Mouse (Mus musculus) cerebellum, adult 18-20 months (tissue): Measurements from ENCODE around the gene Mnat1.
"Not testable (repeated sequence)": the region's sequence is repeated elsewhere in the genome, so short reads cannot be mapped to it uniquely, and the experiment has no call there.

Experiments
- DNase-seq, 2 experiments: peaks; one replicate each; pipeline ENCODE4 v3.0.0; 2021

Mnat1 gene

DNA sequence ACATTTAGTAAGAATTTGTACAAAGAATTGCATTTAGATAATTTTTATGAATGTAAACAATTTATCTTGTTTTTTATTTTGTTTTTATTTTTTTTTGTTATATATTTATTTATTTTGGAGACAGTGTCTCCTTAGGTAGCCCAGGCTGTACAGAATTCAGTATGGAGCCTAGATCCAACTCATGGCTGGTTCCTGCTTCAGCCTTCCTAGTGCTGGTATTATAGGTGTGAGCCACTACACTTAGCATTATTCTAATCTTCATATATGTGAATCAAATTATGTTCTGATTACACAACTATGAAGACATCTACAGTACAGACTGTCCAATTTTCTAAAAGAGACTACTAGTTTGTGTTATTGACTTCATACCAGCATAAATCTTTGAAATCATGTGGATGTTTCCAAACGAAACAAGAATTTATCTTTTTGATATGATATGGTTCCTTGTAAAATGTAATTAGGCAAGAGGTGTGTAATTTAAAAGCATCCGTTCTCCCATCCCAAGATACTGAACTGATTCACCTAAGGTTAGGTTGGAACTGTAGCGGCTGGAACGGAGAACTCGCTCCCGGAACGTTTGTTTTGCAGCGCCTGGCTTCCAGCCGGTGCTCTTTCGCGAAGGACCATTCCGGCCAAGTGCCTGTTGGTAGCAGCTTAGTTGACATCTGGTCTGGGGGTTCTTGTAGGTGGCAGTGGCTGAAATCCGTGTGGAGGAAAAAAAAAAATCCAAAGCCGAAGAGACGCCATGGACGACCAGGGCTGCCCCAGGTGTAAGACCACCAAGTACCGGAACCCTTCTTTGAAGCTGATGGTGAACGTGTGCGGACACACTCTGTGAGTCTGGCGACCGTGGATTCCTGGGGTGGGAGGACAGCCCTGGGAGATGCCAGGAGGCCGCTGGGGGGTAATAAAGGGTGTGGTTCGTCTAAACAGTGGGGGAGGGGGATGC lies at the start of gene Mnat1:
TSS of gene Mnat1 (plus strand) at position 625 of the 949 bp plus-strand sequence.
- DNase-seq = peak; percentile 77 to 90

DNA sequence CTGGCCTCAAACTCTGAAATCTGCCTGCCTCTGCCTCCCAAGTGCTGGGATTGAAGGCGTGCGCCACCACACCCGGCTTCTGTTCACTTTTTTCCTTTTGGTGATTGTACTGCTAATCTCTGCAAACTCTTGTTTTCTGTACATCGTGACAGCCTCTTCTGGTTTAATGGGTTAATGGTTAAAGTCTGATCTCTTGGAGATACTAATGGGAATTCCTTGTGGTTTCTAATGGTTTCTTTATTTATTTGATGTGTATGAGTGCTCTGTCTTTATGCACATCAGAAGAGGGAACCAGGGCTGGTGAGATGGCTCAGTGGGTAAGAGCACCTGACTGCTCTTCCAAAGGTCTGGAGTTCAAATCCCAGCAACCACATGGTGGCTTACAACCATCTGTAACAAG lies 41.7 kb upstream of the Mnat1 start:
- not testable (repeated sequence) for DNase-seq

DNA sequence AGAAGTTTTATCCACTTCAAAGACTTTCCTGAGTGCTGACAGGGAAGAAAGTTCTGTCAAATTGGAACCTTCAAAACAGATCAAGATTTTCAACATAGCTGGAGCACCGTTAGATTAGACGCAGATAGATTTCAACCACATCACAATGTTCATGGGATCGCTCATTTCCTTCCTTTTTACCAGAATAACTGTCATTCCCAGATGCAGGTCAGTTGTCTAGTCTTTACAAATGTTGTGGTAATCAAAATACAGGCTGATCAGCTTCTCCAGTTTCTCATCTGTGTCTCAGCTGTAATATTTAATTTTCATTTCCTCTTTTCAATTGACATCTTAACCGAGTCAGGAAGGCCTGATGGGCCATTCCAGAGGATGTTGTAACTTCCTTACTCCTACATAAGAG lies 39.7 kb upstream of the Mnat1 start:
- DNase-seq = no peak

DNA sequence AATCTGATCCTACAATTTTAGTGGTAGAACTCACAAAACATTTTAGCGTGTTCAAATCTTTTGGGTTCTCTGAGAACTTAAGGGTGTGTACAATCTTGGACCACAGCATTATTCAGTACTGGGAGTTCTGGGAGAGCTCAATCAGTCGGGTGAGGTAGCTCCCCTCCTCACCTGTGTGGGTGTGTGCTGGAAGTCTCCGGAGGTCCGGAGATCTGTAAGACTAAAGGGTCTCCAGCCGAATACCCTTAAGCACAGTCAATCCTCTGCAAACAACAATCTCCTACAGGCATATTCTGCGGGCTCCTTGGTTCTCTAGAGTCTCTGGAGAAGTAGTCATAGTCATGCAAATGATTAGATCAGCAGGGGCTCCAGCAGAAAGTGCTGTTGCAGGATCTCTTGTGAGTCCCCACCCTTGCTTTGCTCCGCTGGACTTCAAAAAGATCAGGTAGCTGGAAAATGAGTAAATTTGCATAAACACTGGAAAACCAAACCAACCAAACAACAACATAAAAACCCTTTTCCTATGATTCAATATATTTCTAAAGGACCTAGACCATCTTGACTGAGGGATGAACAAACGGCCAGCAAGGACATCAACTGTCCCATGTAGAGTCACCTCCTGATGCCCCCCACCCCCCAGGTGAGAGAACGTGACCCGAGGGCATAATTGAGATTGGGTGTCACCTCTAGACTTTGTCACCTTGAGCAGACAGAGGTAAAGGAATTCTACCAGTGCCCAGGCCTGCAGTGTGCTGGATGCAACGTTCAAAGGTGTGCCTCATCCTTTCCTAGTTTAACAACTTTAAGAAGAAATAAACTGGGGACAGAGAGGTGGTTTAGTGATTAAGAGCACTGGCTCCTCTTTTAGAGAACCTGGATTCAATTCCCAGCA lies 37.5 kb upstream of the Mnat1 start:
- DNase-seq = no peak

DNA sequence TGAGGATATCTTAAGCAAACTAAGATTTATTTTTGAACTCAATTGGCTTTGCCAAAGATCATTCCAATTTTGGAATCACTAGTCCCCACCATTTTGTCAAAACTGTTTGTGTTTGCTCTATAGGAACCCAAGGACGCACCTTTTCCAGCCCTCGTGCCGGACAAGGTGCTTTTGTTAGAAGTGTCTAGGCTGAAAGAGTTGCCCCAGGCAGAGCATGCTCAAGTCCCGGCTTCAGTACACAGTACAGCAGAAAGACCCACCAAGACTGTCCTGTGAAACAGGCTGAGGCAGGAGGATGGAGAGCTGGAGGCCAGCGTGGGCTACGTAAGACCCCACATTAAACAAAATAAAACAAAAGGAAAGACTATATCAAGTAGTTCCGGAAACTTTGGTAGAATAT lies 36.4 kb upstream of the Mnat1 start:
- no peak for DNase-seq

DNA sequence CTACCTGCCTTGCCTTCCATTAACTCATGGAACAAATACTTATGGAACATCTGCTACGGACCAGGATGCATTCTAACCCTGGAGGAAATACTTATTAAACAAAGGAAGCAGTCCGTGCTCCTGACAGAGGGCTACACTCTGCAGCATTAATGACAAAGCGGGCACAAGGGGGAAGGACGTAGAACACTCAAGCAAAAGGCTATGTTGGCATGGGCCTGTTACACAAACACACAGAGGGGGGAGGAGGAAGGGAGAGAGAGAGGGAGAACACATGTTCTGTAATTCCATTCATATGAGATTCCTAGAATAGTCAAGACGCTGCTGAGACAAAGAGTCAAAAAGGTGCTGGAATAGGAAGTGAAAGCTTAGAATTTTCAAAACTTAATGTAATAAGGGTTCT lies 35.0 kb upstream of the Mnat1 start:
- DNase-seq = no peak

DNA sequence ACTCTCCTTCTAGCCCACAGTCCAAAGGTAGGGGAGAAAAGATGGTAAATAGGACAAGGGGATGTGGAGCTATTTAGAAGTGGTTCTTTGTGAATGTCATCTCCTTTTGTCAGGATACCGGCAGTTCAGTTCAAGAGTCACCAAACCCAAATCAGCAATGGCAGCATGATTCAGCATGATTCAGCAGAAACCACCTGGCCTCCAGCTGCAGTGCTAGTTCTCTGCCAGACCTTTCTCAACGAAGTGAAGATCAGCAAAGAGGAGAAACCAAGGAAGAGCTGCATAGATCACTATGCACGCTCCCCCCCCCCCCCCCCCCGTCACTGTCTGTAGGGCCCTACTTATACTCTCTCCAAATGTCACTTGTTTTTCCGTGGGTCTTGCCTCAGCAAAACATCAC lies 34.6 kb upstream of the Mnat1 start:
- no peak for DNase-seq

DNA sequence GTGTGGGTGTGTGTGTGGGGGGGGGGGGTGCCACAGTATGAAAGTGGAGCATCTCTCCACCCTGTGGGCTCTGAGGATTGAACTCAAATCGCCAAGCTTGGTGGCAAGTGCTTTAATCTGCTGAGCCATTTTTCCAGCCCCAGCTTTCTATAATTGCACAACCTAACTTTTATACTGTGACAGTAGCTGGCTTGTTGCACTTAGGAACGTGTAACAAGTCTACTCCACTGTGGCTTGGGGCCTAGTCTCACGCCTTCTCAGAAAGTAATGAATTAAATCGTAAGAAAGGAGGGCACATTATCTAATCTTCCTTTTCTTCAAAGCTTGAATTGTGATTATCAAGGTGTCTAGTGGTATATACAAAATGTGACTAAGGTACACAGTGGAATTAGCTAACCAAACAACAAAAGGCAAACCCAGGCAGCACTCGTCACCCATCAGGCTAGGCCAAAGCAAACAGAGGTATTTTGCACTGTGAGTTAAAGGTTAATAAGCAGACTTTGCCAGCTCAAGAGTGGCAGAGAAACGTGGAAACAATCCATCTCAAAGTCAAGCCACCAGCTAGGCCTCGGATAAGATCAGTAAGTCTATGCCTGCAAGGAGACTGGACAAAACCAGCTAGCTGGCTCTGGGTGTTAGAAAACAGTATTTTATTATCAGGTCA lies 32.7 kb upstream of the Mnat1 start:
- DNase-seq = no peak

DNA sequence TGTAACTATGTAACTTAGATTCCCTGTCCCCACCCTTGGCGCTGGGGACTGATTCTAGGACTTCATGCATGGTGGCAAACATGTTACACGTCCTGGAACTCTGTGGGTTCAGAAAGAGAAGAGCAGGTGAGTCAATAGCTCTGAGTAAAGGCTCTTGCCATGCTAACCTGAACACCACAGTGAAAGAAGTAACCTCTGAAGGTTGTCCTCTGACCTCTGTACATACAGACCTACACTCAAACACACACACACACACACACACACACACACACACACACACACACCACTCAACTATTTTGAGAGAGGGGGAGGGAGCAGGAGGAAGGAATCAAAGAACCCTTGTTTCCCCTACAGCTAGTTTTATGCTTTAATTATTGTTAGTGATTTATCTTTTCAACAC lies 29.3 kb upstream of the Mnat1 start:
- no peak for DNase-seq

DNA sequence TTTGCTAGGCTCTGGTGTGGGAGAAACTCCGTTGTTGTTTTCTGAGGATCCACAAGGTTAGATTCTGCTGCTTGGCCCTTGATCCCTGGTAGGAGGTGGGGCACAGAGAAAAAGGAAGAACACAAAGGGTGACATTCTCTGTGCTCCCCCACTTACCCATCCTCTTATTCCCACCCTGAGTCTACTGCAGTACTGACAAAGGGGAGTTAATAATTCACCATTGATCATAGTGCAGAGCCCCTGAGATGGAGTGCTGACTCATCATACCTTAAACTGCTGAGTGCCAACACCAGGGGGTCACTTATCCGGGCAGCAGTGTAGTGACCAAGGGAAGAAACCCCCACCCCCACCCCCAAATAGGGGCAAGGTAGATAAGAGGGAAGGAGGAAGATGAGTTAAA lies 28.9 kb upstream of the Mnat1 start:
- no peak for DNase-seq

DNA sequence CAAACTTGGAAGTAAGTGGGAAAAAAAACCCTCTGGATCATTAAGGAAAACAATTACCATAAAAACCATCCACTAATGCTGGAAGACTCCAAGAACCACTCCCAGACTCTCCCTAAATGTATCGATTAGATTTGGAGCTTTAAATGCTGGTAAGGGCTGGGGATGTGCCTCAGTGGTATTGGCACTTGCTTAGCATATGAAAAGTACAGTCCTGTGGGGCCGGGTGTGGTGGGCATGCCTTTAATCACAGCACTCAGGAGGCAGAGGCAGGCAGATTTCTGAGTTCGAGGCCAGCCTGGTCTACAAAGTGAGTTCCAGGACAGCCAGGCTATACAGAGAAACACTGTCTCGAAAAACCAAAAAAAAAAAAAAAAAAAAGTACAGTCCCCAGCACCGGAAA lies 27.3 kb upstream of the Mnat1 start:
- DNase-seq = not testable (repeated sequence)

DNA sequence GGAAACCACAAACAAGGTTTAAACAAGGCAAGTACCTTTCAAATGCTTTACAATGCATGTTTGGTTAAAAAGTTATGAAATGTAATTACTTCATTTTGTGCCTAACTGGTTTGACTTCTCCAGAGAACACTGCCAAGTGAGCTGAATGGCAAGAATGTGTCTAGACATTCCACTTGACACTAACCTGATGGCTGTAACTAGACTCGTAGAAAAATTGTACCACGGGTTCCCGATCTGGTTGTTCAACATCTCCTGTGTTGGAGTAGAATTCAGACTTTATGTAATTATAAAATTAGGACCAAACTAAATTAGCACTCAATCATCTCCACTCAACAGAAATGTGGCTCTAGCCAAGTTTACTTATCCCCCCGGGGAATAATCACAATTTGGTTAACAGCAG lies 24.9 kb upstream of the Mnat1 start:
- DNase-seq = no peak

DNA sequence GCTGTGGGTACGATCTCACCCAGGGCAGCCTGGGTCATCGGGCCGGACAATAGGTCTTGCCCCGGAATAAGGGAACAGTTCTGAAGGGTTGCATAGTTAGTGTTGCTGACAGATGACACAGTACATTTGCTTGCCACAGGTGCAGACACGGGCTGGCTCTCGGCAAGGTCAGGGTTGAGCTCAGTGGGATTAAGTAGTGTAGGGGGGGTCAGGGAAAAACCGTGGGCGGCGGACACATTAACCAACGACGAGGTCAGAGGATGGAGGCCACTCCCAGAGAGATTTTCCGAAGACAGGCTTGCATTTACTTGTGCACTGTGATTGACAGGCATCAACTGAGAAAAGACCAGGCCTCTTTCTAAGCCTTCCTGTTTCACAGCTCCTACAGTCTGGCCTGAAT lies 19.8 kb upstream of the Mnat1 start:
- no peak for DNase-seq

DNA sequence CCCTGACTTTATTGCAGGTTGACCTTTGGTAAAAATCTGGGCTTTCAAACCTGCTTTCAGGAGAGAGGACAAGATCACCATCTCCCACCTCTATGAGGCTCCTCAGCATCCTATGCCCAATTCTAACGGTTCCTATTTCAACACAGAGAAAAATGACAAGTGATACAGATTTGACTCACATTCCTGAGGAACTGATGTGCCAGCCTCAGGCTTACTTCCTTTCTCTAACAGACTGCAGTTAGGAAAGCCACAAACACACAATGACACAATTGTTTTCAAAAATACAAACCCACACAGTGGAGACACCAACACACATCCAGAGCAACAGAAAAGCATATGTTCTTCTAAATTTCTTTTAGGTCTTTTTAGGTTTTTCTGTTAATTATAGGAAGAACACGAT lies 15.7 kb upstream of the Mnat1 start:
- DNase-seq = no peak

DNA sequence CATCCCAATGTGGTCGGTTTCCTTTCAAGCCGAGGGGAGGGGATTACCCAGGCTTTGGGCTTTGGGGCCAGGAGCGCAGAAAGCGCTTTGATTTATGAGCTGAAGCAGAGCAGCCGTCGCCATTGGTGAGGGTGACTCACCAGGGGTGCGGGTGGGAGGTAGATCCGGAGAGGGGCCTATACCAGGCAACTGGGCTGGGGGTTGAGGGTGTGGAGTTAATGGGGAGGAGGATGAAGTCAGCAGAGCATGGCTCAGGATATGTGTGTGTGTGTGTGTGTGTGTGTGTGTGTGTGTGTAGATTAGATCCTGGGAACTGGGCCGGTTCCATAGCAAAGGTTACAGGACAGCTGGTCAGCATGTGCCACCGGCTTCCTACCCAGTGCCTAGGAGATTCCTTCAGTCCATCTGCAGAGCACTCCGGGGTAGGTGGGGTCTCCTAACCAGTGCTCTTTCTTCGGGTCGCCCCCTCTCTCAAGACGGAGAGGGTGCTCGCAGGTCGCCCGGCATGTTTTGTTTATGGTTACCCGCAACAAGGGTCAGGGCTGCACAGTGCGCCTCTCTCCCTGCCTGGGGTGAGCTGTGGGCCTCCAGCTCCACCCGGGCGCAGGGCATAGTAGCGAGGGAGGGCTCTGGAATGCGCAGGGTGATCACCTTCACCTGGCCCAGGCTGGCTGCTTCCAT lies 12.9 kb upstream of the Mnat1 start:
- peak; percentile 16 to 20 for DNase-seq

DNA sequence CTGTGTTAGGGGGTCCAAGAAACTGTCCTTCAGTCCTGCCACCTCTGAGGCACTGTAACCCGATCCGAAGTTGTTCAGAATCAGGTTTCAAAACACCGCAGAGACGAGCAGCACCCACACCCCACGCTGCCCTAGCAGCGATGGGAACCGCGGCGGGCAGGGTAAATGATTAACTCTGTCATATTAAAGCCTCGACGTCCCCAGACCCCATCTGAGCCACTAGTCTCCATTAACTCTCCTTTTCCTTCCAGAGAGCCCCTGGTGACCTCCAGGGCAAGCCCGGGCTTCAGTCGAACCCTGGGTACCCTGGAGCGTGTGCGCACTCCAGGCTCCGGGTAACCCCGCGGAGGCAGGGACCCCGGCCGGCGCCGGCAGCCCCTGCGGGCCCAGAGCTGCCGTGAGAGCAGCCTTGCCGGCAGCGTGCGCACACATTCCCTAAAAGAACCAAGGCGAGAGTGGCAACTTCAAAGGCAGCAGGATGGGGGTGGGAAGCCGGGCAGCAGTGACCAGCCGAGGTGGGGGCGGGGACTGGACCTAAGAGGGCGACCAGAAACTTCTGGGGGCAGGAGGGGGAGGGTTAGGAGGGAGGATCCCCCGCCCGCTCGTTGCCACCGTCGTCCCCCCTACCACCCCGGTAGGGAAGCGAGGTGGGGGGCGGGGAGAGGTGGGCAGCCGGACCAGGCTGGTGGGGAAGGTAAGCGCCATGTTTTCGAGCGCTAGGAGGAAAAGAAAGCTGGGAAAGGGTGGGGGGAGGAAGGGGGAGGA lies 11.8 kb upstream of the Mnat1 start:
- peak; percentile 32 to 36 for DNase-seq

DNA sequence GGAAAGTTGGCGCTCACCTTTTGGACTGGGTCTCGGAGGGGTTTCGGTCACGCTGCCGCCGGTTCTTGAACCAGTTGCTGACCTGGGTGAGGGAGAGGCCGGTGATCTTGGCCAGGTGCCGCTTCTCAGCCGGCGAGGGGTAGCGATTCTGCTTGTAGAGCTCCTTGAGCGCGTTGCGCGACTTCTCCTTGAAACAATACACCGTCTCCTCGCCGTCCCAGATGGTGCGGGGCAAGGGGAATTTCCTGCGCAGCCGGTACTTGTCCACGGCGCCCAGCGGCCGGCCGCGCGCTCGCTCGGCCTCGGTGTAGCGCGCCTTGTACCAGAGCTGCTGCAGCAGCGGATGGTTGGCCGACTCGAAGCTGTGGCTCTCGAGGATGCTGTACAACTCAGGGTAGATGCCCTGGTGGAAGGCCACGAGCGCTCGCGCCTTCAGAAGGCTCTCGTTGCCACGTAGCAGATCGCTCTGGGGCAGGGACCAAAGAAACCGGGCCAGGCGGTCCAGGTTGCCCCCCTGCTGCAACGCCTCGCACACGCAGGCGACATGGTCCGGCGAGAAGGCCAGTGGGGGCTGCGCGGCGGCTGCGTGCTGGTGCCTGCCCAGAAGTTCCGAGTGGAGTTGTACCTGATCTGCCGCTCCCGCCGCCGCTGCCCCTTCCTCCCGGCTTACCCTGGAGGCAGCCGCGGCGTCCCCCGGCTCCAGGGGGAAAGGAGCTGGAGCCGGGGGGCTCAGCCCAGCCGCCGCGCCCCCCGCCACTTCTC lies 11.0 kb upstream of the Mnat1 start:
- peak; percentile 57 to 63 for DNase-seq

DNA sequence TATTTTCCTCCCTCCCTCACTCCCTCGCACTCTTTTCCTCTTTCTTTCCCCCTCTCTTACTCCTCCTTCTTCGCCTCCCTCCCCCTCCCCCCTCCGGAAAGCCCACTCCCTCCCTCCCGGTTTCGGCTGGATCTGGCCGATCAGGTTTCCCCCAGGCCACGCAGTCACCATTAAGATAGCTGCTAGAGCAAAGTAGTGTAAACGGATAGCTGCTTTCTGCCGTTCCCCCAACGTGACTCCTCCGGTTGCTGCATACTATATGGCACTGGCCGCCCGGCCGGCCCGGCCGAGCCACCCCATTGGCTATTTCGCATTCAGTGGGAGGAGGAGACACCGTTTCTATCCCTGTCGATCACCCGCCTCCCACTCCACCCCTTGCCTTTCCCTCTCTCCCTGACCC lies 10.3 kb upstream of the Mnat1 start, which contains the start of gene Six4:
TSS of gene Six4 (minus strand) at position 261 of the 400 bp plus-strand sequence.
- DNase-seq = peak; percentile 82 to 89

DNA sequence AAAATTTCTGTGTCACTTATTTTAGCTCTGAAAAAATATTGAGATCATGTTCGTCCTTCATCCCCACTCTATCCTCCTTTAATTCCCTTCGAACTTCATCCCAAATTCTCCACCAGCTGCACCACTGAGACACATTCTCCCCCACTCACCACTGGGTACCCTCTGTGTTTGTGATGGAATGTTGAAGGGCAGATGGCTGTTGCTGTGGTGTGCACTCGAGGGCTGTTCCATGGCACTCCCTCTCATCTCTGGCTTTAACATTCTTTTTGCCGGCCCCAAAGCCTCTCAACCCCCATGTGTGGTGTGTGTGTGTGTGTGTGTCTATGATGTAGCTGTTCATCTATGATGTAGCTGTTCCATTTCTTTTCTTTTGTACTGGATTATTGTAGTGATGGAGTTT lies 1.7 kb downstream of the Mnat1 start:
- no peak for DNase-seq

DNA sequence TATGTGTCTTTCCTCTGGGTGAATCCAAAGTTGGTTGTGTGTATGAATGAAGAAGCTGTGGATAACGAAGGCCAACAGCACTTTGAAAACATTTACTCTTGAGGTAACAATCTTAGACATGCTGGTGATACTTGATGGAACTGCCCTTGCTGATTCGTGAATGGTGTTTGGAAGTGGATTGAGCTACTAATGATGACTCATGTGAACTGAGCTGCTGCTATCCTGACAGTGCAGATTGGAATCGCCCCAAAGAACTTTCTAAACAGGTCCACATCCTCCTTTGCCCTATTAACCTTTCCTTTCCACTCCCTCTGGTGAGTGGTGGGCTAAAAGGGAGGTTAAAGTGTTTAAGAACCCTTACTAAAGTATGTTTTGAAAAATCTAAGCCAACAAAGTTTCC lies 17.2 kb downstream of the Mnat1 start:
- DNase-seq = no peak

DNA sequence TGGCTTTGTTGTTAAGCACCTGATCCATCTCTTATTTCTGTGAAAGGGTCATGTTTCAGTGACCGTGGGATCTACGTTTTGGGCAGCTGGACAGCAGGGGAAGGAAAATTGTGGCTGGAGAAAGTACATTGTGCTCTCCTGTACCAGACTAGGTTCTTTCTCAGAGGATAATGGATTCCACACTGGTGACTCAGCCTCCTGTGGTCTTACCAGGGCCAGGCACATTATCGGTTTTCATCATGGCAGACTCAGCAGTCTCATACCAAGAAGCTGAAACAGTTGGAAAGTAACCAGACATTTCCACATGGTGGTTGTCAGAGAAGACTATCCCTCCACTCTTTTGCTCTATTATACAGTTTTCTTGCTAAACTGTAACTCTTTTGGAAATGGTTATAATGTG lies 23.7 kb downstream of the Mnat1 start:
- DNase-seq = no peak
